Mouse (Mus musculus): ENCODE results near the gene Chadl.
A peak's percentile ranks its signal among the peaks of the same experiment; 100 is the strongest.
"Not testable (repeated sequence)": the region's sequence is repeated elsewhere in the genome, so short reads cannot be mapped to it uniquely, and the experiment has no call there.

Gene Chadl

DNA sequence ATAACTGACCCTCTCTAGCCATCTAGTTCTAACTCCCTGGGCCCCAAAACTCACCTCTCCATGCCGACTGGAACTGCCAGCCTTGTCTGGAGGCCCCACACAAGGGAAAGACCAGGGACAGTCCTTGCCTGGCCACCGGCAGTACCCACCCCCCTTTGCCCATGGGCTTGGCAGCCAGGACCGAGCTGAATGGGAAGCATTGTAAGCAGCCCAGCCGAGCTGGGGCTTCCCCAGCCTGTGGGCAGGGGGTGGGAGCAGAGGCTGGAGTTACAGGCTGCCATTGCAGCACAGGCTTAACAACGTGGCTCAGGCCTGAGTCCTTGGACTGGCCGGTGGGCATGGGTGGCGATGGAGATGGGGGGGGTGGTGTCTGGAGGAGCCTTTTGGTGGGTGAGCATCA lies at the start of gene Chadl:
Gene Chadl, minus strand, starts transcription at position 113 of the 400 bp plus-strand sequence.
- no peak; the same call in 1 of the 2 replicates for ATAC-seq (ENCODE audit: low TSS enrichment)

GRCm38 (mm10) chr15:81745601-81746114 lies 48.6 kb upstream of the Chadl start:
- peak; percentile 31; the same call in 1 of the 2 replicates for ATAC-seq (ENCODE audit: low TSS enrichment)

DNA sequence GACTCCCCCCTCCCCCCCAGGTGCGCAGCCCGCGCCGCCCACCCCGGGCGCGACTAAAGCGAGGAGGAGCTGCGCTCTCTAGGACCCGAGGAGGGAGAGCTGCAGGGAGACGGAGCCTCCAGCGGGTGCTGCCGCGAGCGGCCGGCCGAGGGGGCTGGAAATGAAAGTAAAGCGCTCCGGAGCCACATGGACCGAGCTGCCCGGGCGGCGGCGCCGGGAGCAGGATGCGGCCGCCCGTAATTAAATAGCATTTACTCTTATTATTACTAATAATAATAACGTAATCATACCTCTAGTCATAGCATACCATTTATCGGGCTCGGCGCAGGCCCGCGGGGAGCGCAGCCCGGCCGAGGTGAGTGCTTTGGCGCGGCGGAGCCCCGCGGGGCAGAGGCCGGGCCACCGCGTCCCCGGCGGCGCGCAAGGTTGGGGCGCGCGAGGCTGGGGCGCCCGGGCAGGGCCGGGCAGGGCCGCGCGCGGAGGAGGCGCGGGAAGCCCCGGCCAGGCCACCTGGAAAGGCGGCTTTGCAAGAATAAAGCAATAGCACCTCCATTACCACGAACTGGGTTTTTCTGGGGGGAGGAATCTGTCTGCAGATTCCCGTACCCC lies 48.0 kb upstream of the Chadl start, which contains the start of the genes Zc3h7b and Rangap1:
Gene Zc3h7b, plus strand, starts transcription at position 66 of the 609 bp plus-strand sequence.
Gene Rangap1, minus strand, starts transcription at position 539 of the 609 bp plus-strand sequence.
- ATAC-seq (ENCODE audit: low TSS enrichment): peak; percentile 91

GRCm38 (mm10) chr15:81742368-81742767 lies 45.3 kb upstream of the Chadl start:
- not testable (repeated sequence) for ATAC-seq (ENCODE audit: low TSS enrichment)

DNA sequence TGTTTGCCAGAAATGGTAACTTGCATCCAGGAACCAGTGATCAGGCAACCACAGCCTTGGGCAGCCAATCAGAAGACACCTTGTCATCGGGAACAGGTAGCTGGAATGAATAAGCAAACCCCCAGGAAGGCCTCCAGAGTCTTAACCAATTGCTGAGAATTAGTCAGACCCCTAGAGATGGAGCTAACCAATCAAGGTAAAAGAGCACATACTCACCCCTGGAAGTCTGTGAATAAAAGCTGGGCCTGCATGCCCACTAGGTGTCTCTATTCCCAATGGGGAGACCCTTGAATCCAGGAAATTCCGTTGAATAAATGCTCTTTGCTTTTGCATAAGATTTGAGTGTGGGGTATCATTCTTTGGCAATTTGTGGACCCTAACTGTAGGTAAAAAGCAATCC lies 42.8 kb upstream of the Chadl start:
- no peak for ATAC-seq (ENCODE audit: low TSS enrichment)

DNA sequence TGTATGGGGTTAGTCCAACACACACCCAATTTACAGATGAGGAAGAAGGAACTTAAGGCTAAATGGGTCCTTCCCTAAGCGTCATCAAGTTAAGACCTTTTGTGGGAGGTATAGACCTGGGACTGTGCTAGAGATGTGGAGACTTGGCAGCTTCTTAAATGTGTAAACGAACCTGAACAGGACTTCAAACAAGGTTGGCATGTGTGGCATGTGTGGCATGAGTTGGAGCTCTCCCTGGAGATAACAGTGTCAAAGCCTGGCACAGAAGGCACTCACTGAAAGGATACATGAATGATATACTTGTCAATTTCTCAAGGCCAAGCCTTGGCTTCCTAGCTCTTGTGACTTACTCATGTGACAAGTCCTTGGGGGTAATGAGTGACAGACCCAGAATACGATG lies 42.2 kb upstream of the Chadl start:
- ATAC-seq (ENCODE audit: low TSS enrichment): no peak

DNA sequence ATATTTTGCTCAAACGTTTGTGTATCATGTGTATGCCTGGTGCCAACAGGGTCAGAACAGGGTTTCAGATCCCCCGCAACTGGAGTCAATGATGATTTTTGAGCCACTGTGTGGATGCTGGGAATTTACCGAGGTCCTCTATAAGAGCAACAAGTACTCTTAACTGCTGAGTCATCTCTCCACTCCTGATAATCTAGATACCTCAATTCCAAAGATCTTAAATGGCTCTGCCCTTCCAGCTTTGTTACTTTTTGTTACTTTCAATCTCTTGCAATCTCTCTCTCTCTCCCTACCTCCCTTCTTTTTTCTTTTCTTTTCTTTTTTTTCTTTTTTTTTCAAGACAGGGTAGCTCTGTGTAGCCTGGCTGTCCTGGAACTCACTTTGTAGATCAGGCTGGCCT lies 38.0 kb upstream of the Chadl start:
- no peak for ATAC-seq (ENCODE audit: low TSS enrichment)

- peak; percentile 96 for ATAC-seq (ENCODE audit: low TSS enrichment)
Observed at GRCm38 (mm10) chr15:81729792-81730635, 32.9 kb upstream of the Chadl start.

GRCm38 (mm10) chr15:81729241-81729791 lies 32.2 kb upstream of the Chadl start:
- peak; percentile 62 for ATAC-seq (ENCODE audit: low TSS enrichment)

DNA sequence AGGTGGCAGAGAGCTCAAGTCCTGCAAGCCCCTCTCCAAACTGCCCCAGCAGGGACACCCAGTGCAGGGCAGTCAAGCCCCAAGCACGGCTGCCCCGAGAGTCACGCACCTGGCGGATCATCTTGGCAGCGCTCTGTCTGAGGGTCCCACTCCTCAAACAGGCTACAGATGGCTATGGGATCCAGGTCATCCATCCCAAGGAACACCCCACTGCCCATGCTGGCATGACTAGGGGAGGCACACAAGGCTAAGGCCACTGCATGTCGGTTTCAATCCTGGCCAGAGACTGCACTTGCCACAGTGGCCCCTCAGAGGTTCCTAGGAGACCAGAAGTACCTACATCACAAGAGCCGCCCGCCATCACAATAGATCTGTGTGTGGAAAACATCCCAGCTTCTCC lies 28.9 kb upstream of the Chadl start:
- no peak for ATAC-seq (ENCODE audit: low TSS enrichment)

GRCm38 (mm10) chr15:81723653-81724052 lies 26.6 kb upstream of the Chadl start:
- ATAC-seq (ENCODE audit: low TSS enrichment): no peak

DNA sequence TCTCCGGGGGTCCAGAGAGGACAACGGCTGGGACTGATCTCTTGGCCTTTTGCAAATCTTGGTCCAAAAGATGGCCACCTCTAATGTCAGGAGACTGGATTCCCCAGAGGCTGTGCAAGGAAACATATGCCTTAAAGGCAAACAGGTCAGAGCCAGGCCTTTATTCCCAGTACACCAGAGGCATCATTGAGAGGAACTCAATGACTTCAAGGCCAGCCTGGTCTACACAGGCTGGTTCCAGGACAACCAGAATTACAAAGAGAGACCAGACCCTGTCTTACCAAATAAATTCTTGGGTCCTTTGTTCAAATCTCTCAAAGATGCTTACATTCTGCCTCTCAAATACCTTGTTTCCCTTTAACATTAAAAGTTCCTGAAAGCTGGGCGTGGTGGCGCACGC lies 25.3 kb upstream of the Chadl start:
- ATAC-seq (ENCODE audit: low TSS enrichment): no peak

DNA sequence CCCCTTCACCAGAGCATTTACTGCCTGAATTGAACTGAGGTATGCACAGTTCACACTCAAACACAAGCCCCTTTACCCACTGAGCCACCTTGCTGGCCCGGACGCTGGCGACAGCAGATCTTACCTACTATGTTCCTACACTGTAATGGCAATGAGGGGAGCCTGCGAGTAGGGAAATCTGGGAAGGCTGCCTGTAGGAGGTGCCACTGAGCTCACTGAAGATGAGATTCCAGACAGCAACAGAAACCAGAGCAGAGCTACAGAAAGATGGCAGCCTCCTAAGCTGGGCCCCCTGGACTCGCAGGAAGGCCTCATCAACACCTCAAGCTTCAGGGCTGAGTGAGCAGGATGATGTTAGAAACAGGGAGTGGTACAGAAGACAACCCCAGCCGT lies 22.0 kb upstream of the Chadl start:
- ATAC-seq (ENCODE audit: low TSS enrichment): no peak

- peak; percentile 76 for ATAC-seq (ENCODE audit: low TSS enrichment)
Observed at GRCm38 (mm10) chr15:81718336-81719138, 21.4 kb upstream of the Chadl start.

DNA sequence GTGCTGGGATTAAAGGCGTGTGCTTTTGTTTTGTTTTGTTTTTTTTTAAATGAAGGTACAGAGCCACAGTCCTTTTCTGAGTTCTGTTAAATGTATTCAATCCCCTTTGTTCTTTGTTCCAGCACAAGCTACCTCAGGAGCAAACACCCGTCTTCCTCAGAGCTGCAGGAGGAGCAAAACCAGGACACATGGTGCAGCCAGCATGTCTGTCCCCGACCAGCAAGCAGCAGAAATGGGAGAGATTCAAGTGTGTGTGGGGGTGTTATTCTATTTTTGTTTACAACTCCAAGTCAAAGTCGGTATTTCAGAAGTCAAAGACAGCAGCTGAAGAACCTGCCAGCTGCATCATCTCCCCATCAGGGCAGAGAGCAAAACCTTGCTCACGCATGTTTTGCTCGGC lies 16.7 kb upstream of the Chadl start:
- ATAC-seq (ENCODE audit: low TSS enrichment): peak; percentile 66

GRCm38 (mm10) chr15:81710801-81711200 lies 13.7 kb upstream of the Chadl start:
- no peak for ATAC-seq (ENCODE audit: low TSS enrichment)

- no peak for ATAC-seq (ENCODE audit: low TSS enrichment)
Observed at GRCm38 (mm10) chr15:81709686-81710085, 12.6 kb upstream of the Chadl start.

DNA sequence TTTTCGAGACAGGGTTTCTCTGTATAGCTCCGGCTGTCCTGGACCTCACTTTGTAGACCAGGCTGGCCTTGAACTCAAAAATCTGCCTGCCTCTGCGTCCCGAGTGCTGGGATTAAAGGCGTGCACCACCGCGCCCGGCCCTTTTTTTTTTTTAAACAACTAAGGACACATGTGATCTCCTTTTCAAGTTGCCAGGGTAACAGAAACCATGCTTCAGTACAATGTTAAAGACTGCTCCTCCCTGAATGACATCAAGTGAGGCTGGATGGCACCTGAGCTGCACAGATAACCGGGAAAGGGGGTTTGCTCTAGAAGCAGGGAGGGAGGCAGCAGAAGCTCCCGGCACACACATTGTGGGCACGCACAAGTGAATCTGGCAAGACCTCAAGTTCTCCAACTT lies 11.9 kb upstream of the Chadl start:
- no peak for ATAC-seq (ENCODE audit: low TSS enrichment)

- no peak for ATAC-seq (ENCODE audit: low TSS enrichment)
Observed at GRCm38 (mm10) chr15:81703094-81703489, 6.0 kb upstream of the Chadl start.

- no peak for ATAC-seq (ENCODE audit: low TSS enrichment)
Observed at GRCm38 (mm10) chr15:81702306-81703093, 5.4 kb upstream of the Chadl start.

DNA sequence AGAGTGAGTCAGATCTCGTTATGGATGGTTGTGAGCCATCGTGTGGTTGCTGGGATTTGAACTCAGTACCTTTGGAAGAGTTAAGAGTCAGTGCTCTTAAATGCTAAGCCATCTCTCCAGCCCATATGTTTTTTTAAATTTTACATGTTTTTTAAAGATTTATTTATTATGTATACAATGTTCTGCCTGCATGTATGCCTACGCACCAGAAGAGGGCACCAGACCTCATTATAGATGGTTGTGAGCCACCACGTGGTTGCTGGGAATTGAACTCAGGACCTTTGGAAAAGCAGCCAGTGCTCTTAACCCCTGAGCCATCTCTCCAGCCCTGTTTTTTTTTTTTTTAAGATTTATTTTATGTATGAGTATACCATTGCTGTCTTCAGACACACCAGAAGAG lies 4.3 kb upstream of the Chadl start:
- ATAC-seq (ENCODE audit: low TSS enrichment): not testable (repeated sequence)
